Mouse (Mus musculus): ENCODE data around the gene Psmd2. TPM values are rescaled to one million over a fixed set of nuclear protein-coding genes. Genes with fewer than 3 reads are reported as not detected.
A peak's percentile ranks its signal among the peaks of the same experiment; 100 is the strongest.

Psmd2 gene
- 100 to 1,000 TPM; 262 to 273 TPM for total RNA-seq (2021)

DNA sequence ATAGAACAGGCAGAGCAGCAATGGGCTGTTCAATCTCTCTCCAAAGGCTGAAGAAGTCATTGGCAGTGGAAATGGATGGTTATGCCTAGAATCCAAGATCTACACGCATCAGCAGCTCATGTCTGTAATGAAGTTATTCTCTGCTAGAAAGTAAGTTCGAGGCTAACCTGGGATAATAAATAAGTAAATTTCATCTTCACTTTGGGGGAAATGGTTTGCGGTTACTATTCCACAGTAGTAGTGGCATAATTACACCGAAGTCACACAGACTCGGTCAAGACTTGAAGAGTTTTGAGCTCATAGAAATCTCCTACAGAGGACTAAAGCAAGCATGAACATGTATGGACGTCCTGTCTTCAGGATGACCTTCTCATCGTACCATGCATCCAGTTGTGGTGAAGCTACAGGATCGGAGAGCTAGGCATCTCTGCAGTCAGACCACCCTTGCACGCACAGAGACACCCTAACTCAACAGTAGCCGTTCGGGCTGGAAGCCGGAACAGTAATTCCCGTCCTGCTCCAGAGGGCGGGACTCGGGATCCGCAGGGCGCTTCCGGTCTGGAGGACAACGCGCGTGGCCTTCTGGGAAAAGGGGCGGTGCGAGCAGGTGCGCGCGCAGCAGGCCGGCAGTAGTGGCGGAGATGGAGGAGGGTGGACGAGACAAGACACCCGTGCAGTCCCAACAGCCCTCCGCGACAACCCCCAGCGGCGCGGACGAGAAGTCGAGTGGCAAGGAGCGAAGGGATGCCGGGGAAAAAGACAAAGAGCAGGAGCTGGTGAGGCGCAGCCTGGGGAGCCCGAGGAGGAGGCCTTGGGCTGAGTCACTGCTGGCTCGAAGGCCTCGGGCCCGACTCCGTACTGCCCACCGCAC, at the start of gene Psmd2:
Psmd2 (plus strand) TSS at position 577 of the 871 bp plus-strand sequence.
- DNase-seq = peak; percentile 98
- intact Hi-C loops (cut with DNase I) = no loop called here

DNA sequence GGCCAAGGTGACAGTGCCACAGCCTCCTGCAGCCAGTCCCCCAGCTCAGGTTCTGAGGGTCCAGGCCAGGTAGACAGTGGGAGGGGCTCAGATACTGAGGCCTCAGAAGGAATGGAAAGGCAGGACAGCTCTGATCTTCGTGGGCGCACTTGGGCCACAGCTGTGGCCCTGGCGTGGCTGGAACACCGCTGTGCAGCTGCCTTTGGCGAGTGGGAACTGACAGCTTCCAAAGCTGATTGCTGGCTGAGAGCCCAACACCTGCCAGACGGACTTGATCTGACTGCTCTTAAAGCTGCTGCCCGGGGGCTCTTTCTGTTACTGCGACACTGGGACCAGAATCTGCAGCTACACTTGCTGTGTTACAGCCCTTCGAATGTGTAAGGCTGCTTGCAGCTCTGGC, 46.7 kb upstream of the Psmd2 start:
- peak; percentile 42 for DNase-seq
- intact Hi-C loops (cut with DNase I) = no loop called here

DNA sequence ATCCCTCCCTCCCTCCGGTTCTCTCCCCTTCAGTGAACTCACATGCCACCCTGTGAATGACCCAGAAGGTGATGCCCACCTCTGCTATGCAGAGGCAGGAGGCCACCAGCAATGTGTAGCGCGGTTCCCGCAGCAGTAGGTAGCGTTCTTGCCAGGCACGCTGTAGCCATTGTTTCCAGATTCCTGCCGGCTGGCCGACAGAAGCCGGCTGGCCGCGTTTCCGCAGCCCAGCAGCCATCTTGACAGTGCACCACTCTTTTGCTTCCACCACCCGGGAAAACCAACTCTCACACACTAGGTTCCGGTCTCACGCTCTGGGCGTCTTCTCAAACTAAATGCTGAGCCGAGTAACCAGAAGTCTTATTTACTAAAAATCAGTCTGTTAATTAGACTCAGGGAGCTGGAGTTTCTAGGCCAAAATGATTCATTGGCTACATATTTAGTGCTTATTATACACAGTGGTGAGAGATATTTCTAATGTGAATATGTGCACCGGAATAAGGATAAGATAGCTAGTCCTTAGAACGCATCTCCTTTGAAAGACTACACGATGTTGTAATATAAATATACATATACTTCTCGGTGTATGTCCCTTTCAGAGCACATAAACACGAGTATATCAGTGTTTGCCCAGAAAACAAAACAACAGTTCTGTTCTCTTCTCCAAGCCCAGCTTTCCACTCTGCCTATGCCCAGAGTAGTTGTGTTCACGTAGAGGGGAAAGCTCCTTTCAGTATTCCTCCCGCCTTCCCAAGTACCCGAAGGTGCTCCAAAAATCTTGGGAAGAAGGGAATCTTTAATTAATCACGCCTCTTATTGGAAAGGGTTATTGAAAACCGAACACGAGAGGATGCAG, 40.7 kb upstream of the Psmd2 start:
- DNase-seq = peak; percentile 72
- intact Hi-C loops (cut with DNase I) = no loop called here

DNA sequence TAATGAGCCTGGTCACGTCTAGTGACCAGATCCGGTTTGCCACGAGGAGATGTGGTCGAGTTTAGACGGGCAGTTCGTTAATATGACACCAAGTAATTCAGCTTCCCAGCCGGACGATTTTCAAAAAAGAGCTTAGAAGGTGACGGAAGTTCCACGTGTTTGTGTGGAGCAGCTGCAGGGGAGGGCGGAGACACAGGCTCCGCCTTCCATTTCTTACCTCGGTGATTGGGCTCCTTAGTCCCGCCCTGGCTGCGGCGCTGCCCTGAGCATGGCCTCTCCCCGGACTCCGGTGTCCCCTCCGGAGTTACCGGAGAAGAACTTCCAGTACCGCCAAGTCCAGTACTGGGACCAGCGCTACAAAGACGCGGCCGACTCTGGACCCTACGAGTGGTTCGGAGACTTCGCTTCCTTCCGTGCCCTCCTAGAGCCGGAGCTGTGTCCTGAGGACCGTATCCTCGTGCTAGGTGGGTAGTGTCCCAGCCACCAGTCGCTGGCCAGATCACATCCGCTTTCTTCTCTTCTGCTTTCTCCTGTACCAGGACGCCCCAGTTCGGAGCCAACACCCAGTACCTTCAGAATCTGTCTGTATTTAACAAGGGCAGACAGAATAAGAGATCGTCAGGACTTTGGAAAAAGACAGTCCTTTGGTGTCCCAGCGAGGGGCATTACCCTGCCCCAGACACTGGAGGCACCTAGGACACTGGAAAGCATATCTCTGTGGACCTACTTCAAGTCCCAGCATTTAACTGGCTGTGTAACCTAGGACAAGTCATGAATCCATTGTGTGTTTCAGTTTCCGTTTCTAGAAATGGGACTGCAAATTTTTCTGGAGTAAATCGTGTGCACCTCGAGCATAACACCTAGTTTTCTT, 39.9 kb upstream of the Psmd2 start, which contains the start of the genes Eef1akmt4, Gm49333 and Alg3:
Eef1akmt4 (plus strand) TSS at position 237 of the 871 bp plus-strand sequence.
Gm49333 (plus strand) TSS at position 254 of the 871 bp plus-strand sequence.
Alg3 (minus strand) TSS at position 379 of the 871 bp plus-strand sequence.
- intact Hi-C loops (cut with DNase I) = no loop called here
- peak; percentile 88 for DNase-seq

DNA sequence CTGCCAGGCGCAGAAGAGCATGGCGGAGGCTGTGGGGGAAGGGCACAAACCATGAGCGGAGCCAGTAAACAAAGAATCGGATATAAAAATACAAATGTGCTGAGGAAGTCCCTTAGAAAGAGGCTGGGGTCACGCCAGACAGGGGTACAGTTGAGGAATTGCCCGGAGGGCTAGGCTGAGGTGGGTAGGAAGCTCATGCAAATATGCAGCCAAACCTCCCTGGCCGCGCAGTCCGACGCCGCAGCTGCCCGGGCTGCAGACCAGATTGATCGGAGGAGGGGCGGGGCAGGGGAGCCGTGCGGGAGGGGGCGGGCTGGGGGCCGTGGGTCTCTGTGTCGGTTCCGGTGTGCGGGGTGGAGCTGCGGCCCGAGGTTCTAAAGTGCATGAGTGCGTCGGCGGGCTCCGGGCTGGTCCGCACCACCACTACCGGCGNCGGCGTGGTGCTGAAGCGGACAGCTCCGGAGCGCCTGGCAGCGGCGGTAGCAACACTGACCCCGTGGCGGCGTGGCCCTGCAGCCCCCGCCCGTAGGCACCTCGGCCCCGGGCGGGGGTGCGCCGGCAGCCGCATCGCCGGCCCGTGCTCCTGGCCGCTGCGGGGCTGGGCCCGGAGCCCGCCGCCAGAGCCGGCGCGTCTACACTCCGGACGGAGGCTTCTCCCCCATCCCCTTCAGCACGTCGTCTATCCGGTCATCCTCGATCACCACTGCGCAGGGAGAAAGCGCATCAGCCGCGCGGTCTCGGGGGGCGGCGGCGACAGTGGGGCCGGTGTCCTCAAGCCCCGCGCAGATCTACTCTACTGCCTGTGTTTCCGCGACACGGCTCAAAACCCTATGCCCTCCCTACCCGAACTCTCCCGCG, 31.7 kb upstream of the Psmd2 start:
- DNase-seq = peak; percentile 57
- intact Hi-C loops (cut with DNase I) = no loop called here

DNA sequence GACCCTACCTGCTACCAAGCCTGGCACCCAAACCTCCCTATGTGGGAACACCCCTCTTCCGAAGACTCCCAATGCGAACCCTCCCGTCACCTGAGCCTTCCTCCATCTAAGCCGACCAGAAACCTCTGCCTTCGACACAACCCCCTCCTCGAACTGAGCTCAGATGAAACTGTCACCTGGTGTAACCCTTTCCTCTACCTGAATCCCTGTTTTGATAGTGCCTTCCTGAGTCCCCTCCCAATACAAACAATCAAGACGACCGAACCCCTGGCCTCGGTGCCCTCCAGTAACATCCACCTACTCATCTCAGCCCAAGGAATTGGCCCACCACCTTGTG, 31.1 kb upstream of the Psmd2 start:
- intact Hi-C loops (cut with DNase I) = no loop called here
- no peak for DNase-seq

DNA sequence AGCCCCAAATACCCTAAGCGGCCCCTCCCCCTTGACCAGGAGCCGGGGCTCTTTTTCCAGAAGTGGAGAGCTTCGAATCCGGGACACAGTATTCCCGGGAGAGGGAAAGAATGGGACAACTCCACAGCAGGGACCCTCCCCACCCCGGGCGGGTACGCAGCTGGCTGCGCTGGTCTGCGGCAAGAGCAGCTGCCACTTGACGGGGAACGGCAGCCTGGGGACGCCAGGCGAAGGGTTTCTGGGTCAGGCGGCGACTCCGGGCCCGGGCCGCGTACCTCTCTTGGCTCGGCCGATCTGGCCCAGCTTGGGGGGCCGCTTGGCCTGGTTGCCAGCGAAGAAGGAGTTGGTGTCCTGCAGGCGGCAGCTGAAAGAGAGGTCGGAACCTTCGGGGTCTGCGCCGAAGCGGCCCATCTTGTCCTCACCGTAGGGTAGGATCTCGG, 30.7 kb upstream of the Psmd2 start:
- intact Hi-C loops (cut with DNase I) = no loop called here
- DNase-seq = no peak

DNA sequence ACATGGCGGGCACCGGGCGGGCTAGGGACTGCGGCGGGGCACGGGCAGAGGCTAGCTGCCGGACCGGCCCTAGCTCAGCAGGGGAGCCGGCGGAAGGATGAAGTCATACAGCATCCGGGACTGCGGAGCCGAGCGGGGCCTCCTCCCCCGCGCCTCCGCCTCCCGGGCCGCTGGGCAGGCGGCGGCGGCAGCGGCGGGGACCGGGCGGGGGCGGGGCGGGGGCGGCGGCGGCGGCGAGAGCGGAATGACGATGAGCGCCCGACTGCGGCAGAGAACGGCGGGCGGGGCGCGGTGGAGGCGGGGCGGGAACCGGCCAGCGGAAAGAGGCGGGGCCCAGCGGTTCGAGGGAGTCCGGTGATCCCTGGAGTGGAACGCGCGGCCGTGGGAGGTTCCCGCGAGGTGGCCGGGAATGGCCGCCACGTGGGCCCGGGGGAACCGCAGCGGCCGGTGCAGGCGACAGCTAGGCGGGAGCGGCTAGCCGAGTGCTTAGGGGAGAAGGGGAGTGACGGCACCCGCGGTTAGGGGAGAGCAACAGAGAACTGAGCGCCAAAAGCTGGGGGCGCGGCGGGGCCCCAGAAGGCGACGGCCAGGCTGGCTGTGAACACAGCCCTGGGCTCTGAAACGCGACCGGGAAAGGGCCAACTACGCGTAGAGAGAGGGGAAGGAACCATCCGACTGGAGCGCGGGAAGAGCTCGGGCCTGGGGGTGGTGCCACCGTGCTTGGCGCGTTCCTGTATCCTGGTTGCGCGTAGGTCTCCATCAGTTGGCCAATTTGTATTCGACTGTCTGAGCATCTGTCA, 30.1 kb upstream of the Psmd2 start, which contains the start of gene Camk2n2:
Camk2n2 (minus strand) TSS at position 97 of the 800 bp plus-strand sequence.
- peak; percentile 75 for DNase-seq

DNA sequence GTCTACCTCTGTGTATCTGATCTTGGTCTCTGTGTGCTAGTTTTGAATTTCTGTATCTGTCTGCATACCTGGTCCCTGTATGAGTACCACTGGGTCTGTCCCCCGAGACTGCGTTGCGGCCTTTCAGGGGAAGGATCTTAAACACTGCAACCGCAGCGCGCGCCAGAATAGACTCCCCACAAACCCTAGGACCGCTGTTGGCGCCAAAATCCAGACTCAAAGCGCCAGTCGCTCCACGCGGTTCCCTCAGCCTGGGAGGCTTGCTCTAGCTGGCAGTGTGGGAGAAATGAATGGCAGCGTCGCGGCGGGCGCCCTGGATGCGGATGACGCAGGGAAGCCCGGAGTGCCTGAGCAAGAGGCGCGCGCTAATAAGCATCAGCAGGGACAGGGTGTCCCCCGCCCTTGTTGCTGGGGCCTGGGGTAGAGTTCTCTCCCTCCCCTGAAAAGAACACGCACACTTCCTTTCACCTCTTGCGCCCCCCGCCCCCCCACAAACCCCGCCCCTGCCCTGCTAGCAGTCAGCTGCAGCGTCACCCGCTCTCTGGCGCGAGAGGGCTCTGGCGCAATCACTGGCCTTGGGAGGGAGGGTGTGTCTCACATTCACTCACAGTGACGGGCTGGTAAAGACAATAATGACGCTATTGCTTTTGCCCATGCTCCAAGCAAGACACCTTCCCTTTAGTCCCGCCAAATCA, 29.3 kb upstream of the Psmd2 start:
- DNase-seq = peak; percentile 74
- intact Hi-C loops (cut with DNase I) = no loop called here

More for the DNA sequence above, 30.1 kb upstream of the Psmd2 start, which contains the start of gene Camk2n2:
- intact Hi-C loops (cut with DNase I) = no loop called here

DNA sequence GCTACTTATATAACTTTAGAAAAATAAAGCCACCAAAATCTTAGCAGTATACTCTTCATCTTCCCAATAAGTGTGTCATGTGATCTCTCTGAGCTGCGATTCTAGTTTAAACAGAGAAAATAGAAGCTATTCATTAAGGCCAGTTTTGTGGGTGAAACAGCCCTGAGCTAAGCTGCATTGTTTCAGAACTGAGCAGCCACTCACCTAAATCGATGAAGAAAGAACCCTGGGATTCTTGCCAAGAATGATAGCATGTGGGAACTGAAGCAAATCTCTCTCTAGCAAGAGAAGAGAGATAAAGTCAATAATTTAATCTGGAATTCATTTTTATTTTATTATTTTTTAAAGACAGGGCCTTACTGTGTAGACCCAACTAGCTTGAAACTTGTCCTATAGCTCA, 28.2 kb upstream of the Psmd2 start:
- intact Hi-C loops (cut with DNase I) = no loop called here
- DNase-seq = no peak

DNA sequence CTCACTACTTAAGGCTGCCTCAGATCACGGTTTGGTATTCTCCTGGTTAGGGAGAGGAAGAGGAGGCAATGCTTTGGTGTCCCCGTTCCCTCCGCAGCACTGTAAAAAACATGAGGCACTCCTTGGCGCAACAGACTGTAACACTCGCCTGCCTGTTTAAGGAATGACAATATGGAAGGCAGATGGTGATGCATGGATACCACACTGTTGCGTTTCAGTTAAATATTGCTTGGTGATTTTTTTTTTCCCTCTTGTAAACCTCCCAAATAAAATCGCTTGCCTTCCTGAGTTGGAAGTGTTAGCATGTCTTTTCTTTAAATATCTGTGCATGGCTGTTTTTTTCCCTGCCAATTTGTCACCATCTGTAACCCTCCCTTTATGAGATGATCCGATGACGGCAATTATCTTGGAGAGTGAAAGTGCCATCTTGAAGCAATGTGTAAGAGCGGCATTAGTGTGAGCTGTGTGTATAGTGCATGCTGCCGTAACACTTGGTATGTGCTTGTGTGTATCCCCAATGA, 22.5 kb upstream of the Psmd2 start:
- intact Hi-C loops (cut with DNase I) = no loop called here
- no peak for DNase-seq

DNA sequence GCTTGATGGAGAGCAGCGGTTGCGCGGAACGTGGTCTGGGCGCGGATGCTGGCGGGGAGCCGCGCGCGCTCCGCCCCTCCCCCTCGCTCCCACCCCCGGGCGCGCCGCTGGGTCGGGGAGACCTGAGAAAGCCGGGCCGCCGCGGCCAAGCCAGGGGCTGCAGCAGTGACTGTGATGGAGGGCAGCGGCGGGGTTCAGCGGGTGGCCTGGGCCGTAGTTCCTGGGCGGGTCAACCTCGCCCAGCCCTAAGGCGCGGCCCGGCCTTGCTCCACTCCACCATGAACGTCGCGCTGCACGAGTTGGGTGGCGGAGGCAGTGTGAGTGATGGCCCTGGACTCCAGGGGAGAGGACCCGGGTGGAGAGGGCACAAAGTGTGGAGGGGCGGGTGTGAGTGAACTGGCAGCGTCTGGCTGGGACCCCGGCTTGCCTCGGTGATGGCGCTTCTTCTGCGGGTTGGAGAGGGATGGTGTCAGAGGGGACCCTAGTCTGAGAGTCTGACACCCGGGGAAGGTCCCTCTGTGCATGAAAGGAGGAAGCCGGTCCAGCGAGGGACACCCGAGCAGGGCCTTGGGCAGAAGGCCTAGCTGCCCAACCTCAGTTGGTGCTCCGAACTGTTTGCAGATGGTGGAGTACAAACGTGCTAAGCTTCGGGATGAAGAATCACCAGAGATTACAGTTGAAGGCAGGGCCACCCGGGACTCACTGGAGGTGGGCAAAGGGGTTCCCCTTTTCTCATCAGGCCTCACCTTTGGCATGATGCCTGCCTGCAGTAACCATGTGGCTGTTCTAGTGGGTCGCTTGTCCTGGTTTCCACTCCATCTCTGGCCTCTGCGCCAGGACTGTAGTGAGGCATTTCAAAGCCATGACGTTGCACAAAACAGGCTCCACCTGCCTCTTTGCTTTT, 21.5 kb upstream of the Psmd2 start, which contains the start of gene Ece2:
Ece2 (plus strand) TSS at position 98 of the 904 bp plus-strand sequence.
- intact Hi-C loops (cut with DNase I) = no loop called here

DNA sequence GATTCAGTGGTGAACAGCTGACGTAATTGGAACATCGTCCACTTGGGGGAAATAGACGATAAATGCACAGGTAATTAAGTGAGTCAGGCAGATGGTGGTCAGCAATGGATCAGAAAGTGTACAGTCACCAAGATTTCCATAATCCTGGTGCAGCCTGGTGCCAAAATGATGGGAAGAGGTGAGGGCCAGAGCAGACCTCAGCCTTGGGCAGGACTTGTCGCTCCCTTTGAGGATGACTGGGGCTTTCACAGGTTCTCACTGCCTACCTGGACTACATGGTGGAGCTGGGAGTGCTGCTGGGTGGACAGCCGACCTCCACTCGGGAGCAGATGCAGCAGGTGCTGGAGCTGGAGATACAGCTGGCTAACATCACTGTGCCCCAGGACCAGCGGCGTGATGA, 14.0 kb upstream of the Psmd2 start:
- DNase-seq = no peak
- intact Hi-C loops (cut with DNase I) = loop anchor here (5.0 kb wide), 1 partner anchor 130 kb away; no protein-coding TSS in a partner anchor

More for the DNA sequence above, 21.5 kb upstream of the Psmd2 start, which contains the start of gene Ece2:
- peak; percentile 56 for DNase-seq

DNA sequence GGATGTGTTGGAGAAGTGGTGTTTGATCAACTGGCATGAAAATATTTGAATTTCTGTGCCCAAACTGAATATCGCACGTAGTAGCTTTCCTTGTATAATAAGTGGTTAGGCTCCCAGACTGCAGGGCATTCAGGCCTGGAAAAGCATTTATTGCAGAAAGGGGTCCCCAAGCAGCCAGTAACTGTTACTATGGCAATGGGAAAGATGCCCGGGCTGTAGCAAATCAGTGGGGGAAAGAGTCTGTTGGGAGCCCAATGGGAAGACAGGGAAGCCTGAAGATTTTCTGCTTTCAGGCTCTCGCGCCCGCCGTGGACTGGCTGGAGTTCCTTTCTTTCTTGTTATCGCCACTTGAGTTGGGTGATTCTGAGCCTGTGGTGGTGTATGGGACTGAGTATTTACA, 13.1 kb upstream of the Psmd2 start:
- intact Hi-C loops (cut with DNase I) = loop anchor here (5.0 kb wide), 1 partner anchor 131 kb away; no protein-coding TSS in a partner anchor
- peak; percentile 65 for DNase-seq

DNA sequence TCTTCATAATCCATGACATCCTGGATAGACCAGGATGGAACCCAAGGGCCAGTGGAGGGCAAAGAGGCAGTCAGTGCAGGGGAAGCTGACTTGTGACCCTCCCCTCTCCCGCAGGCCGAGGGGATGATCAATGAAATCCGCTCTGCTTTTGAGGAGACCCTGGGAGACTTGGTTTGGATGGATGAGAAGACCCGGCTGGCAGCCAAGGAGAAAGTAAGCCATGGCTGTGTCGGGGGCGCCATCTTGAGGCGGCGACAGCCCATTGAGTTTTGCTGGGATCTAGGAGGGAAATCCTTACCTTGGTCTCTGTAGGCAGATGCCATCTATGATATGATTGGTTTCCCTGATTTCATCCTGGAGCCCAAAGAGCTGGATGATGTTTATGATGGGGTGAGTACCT, 9.3 kb upstream of the Psmd2 start:
- DNase-seq = peak; percentile 89

DNA sequence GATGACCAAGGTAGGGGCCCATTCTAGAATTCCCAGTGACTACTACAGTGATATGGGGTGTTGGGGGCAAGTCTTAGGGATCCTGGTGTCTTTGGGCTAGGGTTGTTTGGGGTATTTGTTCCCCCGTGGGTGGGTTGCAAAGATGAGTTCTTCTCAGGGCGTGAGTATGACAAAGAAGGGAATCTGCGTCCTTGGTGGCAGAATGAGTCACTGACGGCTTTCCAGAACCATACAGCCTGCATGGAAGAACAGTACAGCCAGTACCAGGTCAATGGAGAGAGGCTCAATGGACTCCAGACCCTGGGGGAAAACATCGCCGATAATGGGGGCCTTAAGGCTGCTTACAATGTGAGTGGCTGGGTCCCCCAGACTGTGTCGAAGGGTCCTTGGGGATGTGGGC, 7.5 kb upstream of the Psmd2 start:
- intact Hi-C loops (cut with DNase I) = loop anchor here (10.0 kb wide), 1 partner anchor 109 kb away; the partner anchor contains the start of gene Ap2m1
- no peak for DNase-seq

More for the DNA sequence above, 9.3 kb upstream of the Psmd2 start:
- intact Hi-C loops (cut with DNase I) = loop anchor here (10.0 kb wide), 1 partner anchor 107 kb away; the partner anchor contains the start of gene Ap2m1

All from left cerebral cortex, postnatal 4 days (tissue).